Mouse (Mus musculus) limb, embryonic 15.5 days (tissue): ENCODE results near the gene Pacrg. TPM values are rescaled to one million over a fixed set of nuclear protein-coding genes. Genes with fewer than 3 reads are reported as not detected.

Experiments used
- ATAC-seq: fragments of 200-750 bp; cut with Nextera tagmentation; 2 replicates; pipeline ENCODE4 v1.8.0; 2017; ENCODE audit warnings: low read depth, moderate TSS enrichment; ENCODE audit not compliant: insufficient number of reproducible peaks, low FRiP score, low TSS enrichment
- H3K27ac ChIP-seq: fragments of 300-500 bp; sonication (generic); 2 replicates; pipeline ENCODE4 v1.5.1; 2015; ENCODE audit warnings: moderate library complexity, mild to moderate bottlenecking, inconsistent platforms
- H3K27me3 ChIP-seq: fragments of 300-500 bp; sonication (generic); 2 replicates; pipeline ENCODE4 v1.6.1; 2015; ENCODE audit warnings: inconsistent platforms
- H3K36me3 ChIP-seq: fragments of 300-500 bp; sonication (generic); 2 replicates; pipeline ENCODE4 v1.6.1; 2015; ENCODE audit warnings: inconsistent platforms
- H3K4me1 ChIP-seq: fragments of 300-500 bp; sonication (generic); 2 replicates; pipeline ENCODE4 v1.6.1; 2015; ENCODE audit warnings: inconsistent platforms
- H3K4me2 ChIP-seq: fragments of 300-500 bp; sonication (generic); 2 replicates; pipeline ENCODE4 v1.6.1; 2015; ENCODE audit warnings: mild to moderate bottlenecking, inconsistent platforms
- H3K4me3 ChIP-seq: fragments of 300-500 bp; sonication (generic); 2 replicates; pipeline ENCODE4 v1.5.1; 2015; ENCODE audit warnings: mild to moderate bottlenecking, inconsistent platforms
- H3K9ac ChIP-seq: fragments of 300-500 bp; sonication (generic); 2 replicates; pipeline ENCODE4 v1.6.1; 2015; ENCODE audit warnings: inconsistent platforms
- H3K9me3 ChIP-seq: fragments of 300-500 bp; sonication (generic); 2 replicates; pipeline ENCODE4 v1.6.1; 2016; ENCODE audit warnings: inconsistent platforms
- WGBS: fragments of 180-500 bp; shearing (Covaris S2); methylation state at CpG from one replicate; pipeline ENCODE4 v1.1.7; 2015; 5-methylcytosine and 5-hydroxymethylcytosine counted together
- polyA plus RNA-seq: library from polyadenylated mRNA; unstranded; fragments of >200 nt; fragmentation: Nextera tagmentation; extraction: Ambion mirVana; gene quantifications from 2 replicates; pipeline ENCODE4 v1.2.1, GENCODE M21; 2015

Gene Pacrg
- polyA plus RNA-seq, 1 experiment from 2014 or later, result 1.1 TPM

GRCm38 (mm10) chr17:10639816-10640215 is 200.3 kb downstream of the Pacrg start:
- Histone ChIP-seq H3K4me2 (no peak overlapping the region), H3K4me1 (no peaks in the 10 kb centered on the region), H3K4me3 (no peak overlapping the region), H3K27ac (no peak overlapping the region), H3K9me3 (no peaks in the 10 kb centered on the region), H3K36me3 (no peaks in the 10 kb centered on the region), H3K27me3 (no peaks in the 10 kb centered on the region), H3K9ac (no peak overlapping the region)
- no peak for ATAC-seq
- 37% methylated on average over 1 of the region's 1 CpGs for WGBS

GRCm38 (mm10) chr17:10635955-10636470 is 204.1 kb downstream of the Pacrg start:
- Histone ChIP-seq H3K36me3 (no peaks in the 10 kb centered on the region), H3K4me2 (no peak overlapping the region), H3K4me1 (no peaks in the 10 kb centered on the region), H3K4me3 (no peak overlapping the region), H3K9ac (no peak overlapping the region), H3K9me3 (no peaks in the 10 kb centered on the region), H3K27me3 (no peaks in the 10 kb centered on the region), H3K27ac (no peak overlapping the region)
- 73% methylated on average over 8 of the region's 8 CpGs for WGBS
- no peak for ATAC-seq

GRCm38 (mm10) chr17:10635470-10635869 is 204.6 kb downstream of the Pacrg start:
- Histone ChIP-seq H3K4me2 (no peak overlapping the region), H3K9me3 (no peaks in the 10 kb centered on the region), H3K4me1 (no peaks in the 10 kb centered on the region), H3K4me3 (no peak overlapping the region), H3K36me3 (no peaks in the 10 kb centered on the region), H3K9ac (no peak overlapping the region), H3K27me3 (no peaks in the 10 kb centered on the region), H3K27ac (no peak overlapping the region)
- 87% methylated on average over 11 of the region's 11 CpGs for WGBS
- no peak for ATAC-seq

- no peak for ATAC-seq
Observed at GRCm38 (mm10) chr17:10635046-10635445, 205.1 kb downstream of the Pacrg start.

GRCm38 (mm10) chr17:10633769-10634168 is 206.3 kb downstream of the Pacrg start:
- Histone ChIP-seq H3K4me2 (no peak overlapping the region), H3K27ac (no peak overlapping the region), H3K27me3 (no peaks in the 10 kb centered on the region), H3K9ac (no peak overlapping the region), H3K4me1 (no peaks in the 10 kb centered on the region), H3K9me3 (no peaks in the 10 kb centered on the region), H3K36me3 (no peaks in the 10 kb centered on the region), H3K4me3 (no peak overlapping the region)
- 78% methylated on average over 7 of the region's 7 CpGs for WGBS
- no peak for ATAC-seq

More at GRCm38 (mm10) chr17:10635046-10635445, 205.1 kb downstream of the Pacrg start:
- Histone ChIP-seq H3K4me3 (no peak overlapping the region), H3K9me3 (no peaks in the 10 kb centered on the region), H3K27ac (no peak overlapping the region), H3K9ac (no peak overlapping the region), H3K4me1 (no peaks in the 10 kb centered on the region), H3K4me2 (no peak overlapping the region), H3K27me3 (no peaks in the 10 kb centered on the region), H3K36me3 (no peaks in the 10 kb centered on the region)
- 89% methylated on average over 6 of the region's 6 CpGs for WGBS

- H3K27ac ChIP-seq, result no peak overlapping the region
- WGBS, result 81% methylated on average over 4 of the region's 4 CpGs
- no peak for ATAC-seq
Observed at GRCm38 (mm10) chr17:10628240-10628639, 211.9 kb downstream of the Pacrg start.

GRCm38 (mm10) chr17:10627476-10627875 is 212.6 kb downstream of the Pacrg start:
- H3K4me3 ChIP-seq, result no peak overlapping the region

More at GRCm38 (mm10) chr17:10628240-10628639, 211.9 kb downstream of the Pacrg start:
- no peak overlapping the region for H3K4me2 ChIP-seq
- no peaks in the 10 kb centered on the region for H3K27me3 ChIP-seq
- no peaks in the 10 kb centered on the region for H3K36me3 ChIP-seq
- H3K4me3 ChIP-seq, result no peak overlapping the region
- no peaks in the 10 kb centered on the region for H3K9me3 ChIP-seq
- H3K4me1 ChIP-seq, result no peaks in the 10 kb centered on the region
- H3K9ac ChIP-seq, result no peak overlapping the region

GRCm38 (mm10) chr17:10626299-10627095 is 213.6 kb downstream of the Pacrg start:
- ATAC-seq, result no peak
- no peak overlapping the region for H3K9ac ChIP-seq
- H3K27me3 ChIP-seq, result no peaks in the 10 kb centered on the region
- H3K4me1 ChIP-seq, result no peaks in the 10 kb centered on the region
- WGBS, result 64% methylated on average over 13 of the region's 13 CpGs
- no peak overlapping the region for H3K4me3 ChIP-seq
- no peaks in the 10 kb centered on the region for H3K36me3 ChIP-seq
- no peaks in the 10 kb centered on the region for H3K9me3 ChIP-seq
- no peak overlapping the region for H3K27ac ChIP-seq
- no peak overlapping the region for H3K4me2 ChIP-seq

More at GRCm38 (mm10) chr17:10627476-10627875, 212.6 kb downstream of the Pacrg start:
- Histone ChIP-seq H3K36me3 (no peaks in the 10 kb centered on the region), H3K4me1 (no peaks in the 10 kb centered on the region), H3K9me3 (no peaks in the 10 kb centered on the region), H3K27me3 (no peaks in the 10 kb centered on the region), H3K9ac (no peak overlapping the region), H3K4me2 (no peak overlapping the region), H3K27ac (no peak overlapping the region)
- no peak for ATAC-seq
- 33% methylated on average over 2 of the region's 2 CpGs for WGBS

GRCm38 (mm10) chr17:10624699-10625424 is 215.2 kb downstream of the Pacrg start:
- no peak overlapping the region for H3K4me2 ChIP-seq
- H3K9me3 ChIP-seq, result no peaks in the 10 kb centered on the region
- no peak overlapping the region for H3K4me3 ChIP-seq
- 92% methylated on average over 6 of the region's 6 CpGs for WGBS
- no peaks in the 10 kb centered on the region for H3K27me3 ChIP-seq
- no peak overlapping the region for H3K27ac ChIP-seq
- no peaks in the 10 kb centered on the region for H3K4me1 ChIP-seq
- ATAC-seq, result no peak
- H3K9ac ChIP-seq, result no peak overlapping the region
- H3K36me3 ChIP-seq, result no peaks in the 10 kb centered on the region

- no peaks in the 10 kb centered on the region for H3K27me3 ChIP-seq
- no peaks in the 10 kb centered on the region for H3K36me3 ChIP-seq
- ATAC-seq, result no peak
- H3K9me3 ChIP-seq, result no peaks in the 10 kb centered on the region
- no peak overlapping the region for H3K27ac ChIP-seq
- H3K4me2 ChIP-seq, result no peak overlapping the region
- no peaks in the 10 kb centered on the region for H3K4me1 ChIP-seq
- H3K9ac ChIP-seq, result no peak overlapping the region
- no peak overlapping the region for H3K4me3 ChIP-seq
- WGBS, result 61% methylated on average over 2 of the region's 2 CpGs
Observed at GRCm38 (mm10) chr17:10620621-10621020, 219.5 kb downstream of the Pacrg start.

- H3K27me3 ChIP-seq, result no peaks in the 10 kb centered on the region
- no peaks in the 10 kb centered on the region for H3K4me1 ChIP-seq
- no peaks in the 10 kb centered on the region for H3K9me3 ChIP-seq
- H3K4me3 ChIP-seq, result no peak overlapping the region
- H3K36me3 ChIP-seq, result no peaks in the 10 kb centered on the region
- no peak overlapping the region for H3K4me2 ChIP-seq
- WGBS, result 69% methylated on average over 3 of the region's 3 CpGs
- no peak for ATAC-seq
- H3K27ac ChIP-seq, result no peak overlapping the region
- no peak overlapping the region for H3K9ac ChIP-seq
Observed at GRCm38 (mm10) chr17:10619881-10620280, 220.2 kb downstream of the Pacrg start.

GRCm38 (mm10) chr17:10617656-10618055 is 222.5 kb downstream of the Pacrg start:
- no peak for ATAC-seq
- WGBS, result 48% methylated on average over 4 of the region's 4 CpGs
- Histone ChIP-seq H3K27ac (no peak overlapping the region), H3K4me1 (no peaks in the 10 kb centered on the region), H3K4me3 (no peak overlapping the region), H3K4me2 (no peak overlapping the region), H3K9ac (no peak overlapping the region), H3K9me3 (no peaks in the 10 kb centered on the region), H3K36me3 (no peaks in the 10 kb centered on the region), H3K27me3 (no peaks in the 10 kb centered on the region)
